Mouse (Mus musculus): ENCODE measurements around the gene Serpinb1b.

The Serpinb1b gene

DNA sequence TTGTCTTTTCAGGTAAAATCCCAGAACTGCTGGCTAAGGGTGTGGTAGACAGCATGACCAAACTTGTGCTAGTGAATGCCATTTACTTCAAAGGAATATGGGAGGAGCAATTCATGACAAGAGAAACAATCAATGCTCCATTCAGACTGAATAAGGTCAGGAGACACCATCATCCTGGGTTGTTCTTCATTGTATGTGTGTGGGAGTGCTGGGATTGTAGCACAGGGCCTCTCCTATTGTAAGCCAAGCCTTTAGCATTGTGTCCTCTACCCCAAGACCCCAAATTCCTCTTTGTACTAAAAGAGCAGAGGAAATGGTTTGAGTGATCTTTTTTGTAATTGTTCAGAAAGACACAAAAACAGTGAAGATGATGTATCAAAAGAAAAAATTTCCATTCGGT is 12.9 kb downstream of the Serpinb1b start:
- no peak for DNase-seq (ENCODE audit: low spot score in 2 of 2)

DNA sequence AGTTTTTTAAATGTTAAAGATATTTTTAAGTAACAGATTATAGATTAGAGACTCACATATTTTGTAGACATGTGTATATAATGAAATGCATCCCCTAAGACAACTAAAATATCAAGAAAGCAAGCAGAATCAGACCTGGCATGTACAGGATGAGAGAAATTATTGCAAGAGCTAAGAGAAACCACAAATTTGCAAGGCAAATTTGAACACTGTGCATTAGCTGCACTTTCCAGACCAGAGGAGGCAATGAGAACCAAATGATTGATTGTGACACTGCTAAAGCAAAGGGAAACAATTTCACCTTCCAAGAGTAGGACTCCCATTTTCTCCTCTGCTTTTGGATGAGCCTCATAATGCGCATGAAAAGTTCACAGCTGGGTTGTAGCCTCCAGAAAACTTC is 17.2 kb downstream of the Serpinb1b start:
- no peak for DNase-seq (ENCODE audit: low spot score in 2 of 2)

DNA sequence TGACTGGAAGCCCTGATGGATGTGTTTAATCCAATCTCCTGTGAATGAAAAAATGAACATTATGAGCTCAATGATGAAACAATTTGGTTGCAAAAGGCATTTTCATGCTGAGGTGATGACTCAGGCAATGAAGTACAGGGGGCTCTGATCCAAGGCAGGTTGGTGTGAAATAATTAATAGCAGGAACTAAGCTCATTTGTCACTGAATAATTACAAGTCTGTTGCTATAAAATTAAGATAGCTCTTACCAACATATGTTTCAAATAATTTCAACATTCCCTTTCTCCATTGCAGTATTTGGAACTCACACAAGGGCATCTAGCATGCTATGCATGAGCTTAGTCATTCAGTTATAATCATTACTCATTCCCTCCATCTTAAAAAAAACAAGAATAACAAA is 27.3 kb downstream of the Serpinb1b start:
- no peak for DNase-seq (ENCODE audit: low spot score in 2 of 2)

DNA sequence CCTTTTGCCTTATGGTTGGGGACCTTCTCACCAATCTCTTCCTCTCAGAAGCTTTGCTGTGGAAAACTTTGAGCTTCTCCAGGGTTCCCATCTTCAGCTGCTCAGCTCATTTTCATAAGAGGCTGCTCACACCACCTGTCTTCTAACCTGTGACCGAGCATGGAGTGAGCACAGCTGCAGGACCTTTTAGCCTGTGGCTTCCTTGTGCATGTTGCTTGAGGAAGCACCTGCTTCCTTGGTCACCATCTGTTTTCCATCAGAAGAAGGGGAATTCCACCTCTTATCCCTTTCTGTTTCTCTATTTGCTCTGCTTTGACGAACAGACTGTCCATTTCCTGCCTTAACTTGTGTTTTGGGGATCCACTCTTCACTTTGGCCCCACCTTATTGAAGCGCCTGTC is 34.7 kb downstream of the Serpinb1b start:
- no peak for DNase-seq (ENCODE audit: low spot score in 2 of 2)

DNA sequence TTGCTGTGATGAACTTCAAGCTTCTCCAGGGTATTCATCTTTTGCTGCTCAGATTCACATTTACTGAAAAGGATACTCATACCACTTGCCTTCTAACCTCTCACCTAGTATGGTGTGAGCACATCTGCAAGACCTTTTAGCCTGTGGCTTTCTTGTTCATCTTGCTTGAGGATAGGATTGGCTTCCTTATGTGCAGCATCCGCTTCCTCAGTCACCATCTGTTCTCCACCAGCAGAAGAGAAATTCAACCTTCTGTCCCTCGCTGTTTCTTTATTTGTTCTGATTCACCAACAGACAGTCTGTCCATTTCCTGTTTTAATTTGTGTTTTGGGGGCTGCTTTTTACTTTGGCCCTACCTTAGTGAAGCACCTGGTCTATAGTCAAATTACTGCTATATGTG is 59.3 kb downstream of the Serpinb1b start:
- no peak for DNase-seq (ENCODE audit: low spot score in 2 of 2)

DNA sequence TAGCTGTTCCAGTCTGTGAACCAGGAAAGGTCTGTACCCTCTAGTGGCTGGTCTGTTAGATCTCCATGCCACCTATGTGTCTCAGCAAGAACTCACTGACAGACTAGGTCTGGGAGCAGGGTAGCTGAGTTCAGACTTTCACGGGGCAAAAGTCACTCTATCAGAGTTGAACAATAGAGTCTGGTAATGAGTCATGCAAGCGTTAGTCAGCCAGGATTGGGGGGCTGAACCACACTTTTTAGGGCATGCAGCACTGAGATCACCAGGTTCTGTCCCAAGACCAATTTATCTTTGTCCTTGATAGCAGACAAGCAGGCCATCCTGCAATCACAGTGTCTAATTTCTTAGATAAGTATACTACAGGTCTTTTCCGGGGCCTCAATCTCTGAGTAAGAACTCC is 63.1 kb downstream of the Serpinb1b start:
- no peak for DNase-seq (ENCODE audit: low spot score in 2 of 2)
